Mouse (Mus musculus) mesoderm, embryonic 11.5 days (tissue): ENCODE measurements around the gene Neurl1b.

ENCODE experiments used
- DNase-seq: peaks from one replicate; pipeline ENCODE4 v3.0.0-alpha.2; 2012; ENCODE audit warnings: low read depth, low spot score

Gene Neurl1b

GRCm38 (mm10) chr17:26414523-26415354 lies at the start of gene Neurl1b:
Gene Neurl1b, plus strand, starts transcription at chr17:26414829.
- peak; percentile 22 for DNase-seq

GRCm38 (mm10) chr17:26366792-26367191 lies 47.8 kb upstream of the Neurl1b start:
- DNase-seq = no peak

DNA sequence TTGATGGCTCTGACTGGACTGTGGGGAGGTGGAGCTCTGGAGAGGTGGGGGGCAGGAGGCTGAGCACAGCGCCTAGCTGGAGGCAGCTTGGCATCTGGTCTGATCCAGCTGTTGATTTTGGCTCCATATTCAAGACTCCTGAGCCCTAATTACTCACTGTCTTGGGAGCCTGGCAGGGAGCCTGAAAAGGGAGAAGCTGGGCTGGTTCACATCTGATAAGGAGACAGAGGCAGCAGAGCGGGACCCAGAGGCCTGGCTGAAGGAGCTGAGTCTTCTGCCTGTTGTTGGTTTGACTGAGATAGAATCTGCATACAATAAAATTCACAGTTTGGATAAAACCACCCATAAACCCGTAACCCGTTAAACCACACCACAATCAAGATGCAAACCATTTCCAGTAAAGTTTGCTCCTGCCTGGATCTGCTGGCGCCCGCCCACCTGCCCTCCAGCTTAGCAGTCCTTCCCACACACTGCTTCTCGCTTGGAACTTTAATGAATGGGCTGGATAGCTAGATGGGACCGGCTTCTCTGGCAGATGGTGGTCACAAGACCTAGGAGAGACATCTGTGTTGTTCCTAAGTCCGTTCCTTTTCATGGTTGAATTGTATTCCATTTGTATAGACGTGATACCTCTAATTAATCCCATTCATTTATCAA lies 46.2 kb upstream of the Neurl1b start:
- DNase-seq = peak; percentile 19

GRCm38 (mm10) chr17:26370521-26371245 lies 43.9 kb upstream of the Neurl1b start:
- peak; percentile 21 for DNase-seq

DNA sequence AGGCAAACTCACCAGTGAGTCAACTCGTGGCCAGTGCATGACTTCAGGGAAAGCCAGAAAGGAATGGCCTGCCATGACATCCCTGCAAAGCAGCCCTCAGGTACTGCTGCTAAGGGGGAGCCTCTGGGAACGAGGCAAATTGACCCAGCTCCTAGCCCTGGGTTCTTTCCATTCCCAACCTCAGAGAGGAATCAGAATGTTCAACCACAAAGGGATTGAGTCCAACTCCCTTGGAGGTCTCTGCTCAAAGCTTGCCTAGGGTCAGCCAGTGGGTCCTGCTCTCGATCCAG lies 43.4 kb upstream of the Neurl1b start:
- DNase-seq = no peak

GRCm38 (mm10) chr17:26373211-26373610 lies 41.4 kb upstream of the Neurl1b start:
- no peak for DNase-seq

DNA sequence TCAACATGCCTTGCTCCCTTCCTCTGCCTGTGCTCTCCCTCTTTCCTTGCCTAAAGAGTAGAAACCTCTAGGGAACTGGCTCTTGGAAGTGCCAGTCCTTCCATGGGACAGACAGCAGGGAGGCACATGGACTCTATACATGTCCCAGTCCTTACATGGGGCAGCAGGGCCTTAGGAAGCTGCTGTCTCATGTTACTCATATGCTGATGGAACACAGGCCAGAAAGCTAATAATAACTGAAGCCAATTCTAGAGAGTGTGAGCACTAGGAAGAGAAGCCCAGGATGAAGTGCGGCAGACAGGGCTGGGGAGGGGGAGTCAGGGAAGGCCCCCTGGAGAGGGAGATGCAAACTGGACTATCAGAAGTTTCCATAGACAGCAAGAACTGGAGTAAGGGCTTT lies 38.2 kb upstream of the Neurl1b start:
- DNase-seq = no peak

DNA sequence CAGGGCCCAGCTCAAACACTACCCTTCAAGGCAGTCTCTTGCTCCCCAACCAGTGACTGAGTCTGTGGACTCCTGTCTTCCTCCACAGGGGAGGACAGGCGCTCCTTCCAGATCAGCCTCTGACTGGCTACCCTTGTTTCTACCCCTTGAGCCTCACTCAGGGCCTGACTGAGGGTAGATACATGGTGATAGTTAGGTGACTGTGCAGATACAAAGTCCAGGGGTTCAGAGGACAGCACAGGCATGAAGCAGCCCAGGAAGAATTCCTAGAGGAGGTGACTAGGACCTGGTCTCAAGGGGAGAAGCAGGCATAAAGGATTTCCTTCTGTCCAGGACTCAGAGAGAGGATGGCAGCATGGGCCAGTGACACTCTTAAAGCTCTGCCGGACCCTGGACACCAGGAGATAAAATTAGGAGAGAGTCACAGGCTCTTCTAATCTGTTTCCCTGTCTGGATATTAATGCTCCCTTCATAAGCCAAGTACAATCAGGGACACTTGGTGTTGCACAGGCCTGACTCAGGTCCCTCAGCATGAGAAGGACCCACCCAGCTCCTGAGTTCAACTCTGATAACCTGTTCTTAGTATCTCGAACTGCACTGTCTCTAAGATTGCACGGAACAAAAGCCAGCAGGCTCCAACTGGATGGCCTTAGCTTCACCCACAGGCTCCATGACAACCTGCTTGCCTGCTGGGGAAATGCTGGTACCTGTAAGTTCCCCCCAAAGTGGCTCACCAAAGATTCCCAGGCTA lies 37.5 kb upstream of the Neurl1b start:
- DNase-seq = no peak

DNA sequence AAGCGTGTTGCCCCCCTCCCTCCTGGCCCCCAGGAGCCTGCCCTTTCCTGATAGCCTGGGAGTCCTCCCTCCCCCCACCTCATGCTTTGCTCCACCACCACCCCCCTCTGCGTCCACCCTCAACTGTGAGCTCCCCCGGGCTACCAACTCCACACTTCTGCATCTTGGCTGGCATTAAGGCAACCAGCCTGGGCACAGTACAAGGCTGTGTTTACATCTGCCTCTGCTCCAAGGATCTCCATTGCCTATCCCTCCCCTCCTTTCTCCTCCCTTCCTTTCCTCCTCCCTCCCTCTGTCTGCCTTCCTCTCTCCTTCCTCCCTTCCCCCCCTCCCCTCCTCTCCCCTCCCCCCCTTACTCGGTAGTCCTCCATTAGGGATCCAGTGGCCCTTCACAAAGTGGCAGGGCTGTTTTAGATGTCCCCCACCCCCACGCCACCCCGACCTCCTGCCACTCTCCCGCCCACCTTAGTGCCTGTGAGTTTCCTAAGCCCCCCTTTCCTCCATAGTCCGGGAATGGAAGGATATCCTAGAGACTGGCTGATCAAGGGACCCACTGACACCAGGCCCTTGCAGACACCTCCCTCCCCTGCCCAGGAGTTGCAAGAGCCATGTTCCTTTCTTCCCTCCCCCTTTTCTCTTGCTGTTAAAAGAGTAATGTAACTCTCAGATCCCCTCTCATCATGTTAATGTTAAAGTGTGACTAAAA lies 34.2 kb upstream of the Neurl1b start:
- no peak for DNase-seq

- DNase-seq = peak; percentile 56
These were observed 33.6 kb upstream of the Neurl1b start for GRCm38 (mm10) chr17:26380986-26381446.

GRCm38 (mm10) chr17:26381613-26382012 lies 33.0 kb upstream of the Neurl1b start:
- no peak for DNase-seq

- DNase-seq = no peak
These were observed 32.5 kb upstream of the Neurl1b start for GRCm38 (mm10) chr17:26382176-26382575.

GRCm38 (mm10) chr17:26382687-26383086 lies 31.9 kb upstream of the Neurl1b start:
- DNase-seq = no peak

- DNase-seq = no peak
These were observed 30.5 kb upstream of the Neurl1b start for GRCm38 (mm10) chr17:26384111-26384510.

- DNase-seq = no peak
These were observed 29.1 kb upstream of the Neurl1b start for GRCm38 (mm10) chr17:26385252-26386130.

DNA sequence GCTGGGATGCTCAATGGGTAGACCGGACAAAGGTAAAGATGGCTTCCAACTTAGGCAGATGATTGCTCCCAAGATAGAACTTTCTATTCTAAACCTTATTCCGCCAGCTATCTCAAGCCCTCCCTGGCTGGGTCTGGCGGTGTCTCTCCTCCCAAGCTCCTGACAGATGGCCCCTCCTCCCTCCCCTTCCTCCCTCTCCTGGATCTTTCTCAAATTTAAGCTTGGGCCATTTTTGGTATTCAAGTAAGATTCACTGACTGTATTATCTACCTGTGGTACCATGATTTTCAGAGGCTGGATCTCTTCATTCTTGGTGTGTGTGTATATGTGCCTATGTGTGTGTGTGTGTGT lies 28.5 kb upstream of the Neurl1b start:
- DNase-seq = no peak

- no peak for DNase-seq
These were observed 26.5 kb upstream of the Neurl1b start for GRCm38 (mm10) chr17:26388106-26388505.

- DNase-seq = no peak
These were observed 25.4 kb upstream of the Neurl1b start for GRCm38 (mm10) chr17:26389241-26389640.

GRCm38 (mm10) chr17:26390666-26391065 lies 24.0 kb upstream of the Neurl1b start:
- DNase-seq = no peak

GRCm38 (mm10) chr17:26392355-26392754 lies 22.3 kb upstream of the Neurl1b start:
- DNase-seq = no peak
